24 mouse cellular contexts compared by ENCODE assay signal in genomic region chr2:134498450-134498849, GRCm38 (mm10). TPM values are rescaled to one million over a fixed set of nuclear protein-coding genes. Genes with fewer than 3 reads are reported as not detected.
A peak's percentile ranks its signal among the peaks of the same experiment; 100 is the strongest.
DNase-seq lines count a peak whose midpoint lies in the region; ATAC-seq and TF ChIP-seq lines count a peak whose summit lies in the region.
"Had no signal": no experiment of that assay in that cellular context is flagged by ENCODE, and none has a peak within 500 bp of the region (broad histone marks: within the 10 kb centered on the region; RNA-seq: fewer than 3 reads in every experiment).

No protein-coding gene starts in this region.

- H3K4me2 ChIP-seq in hindbrain, postnatal 0 days (ENCODE audit: low read depth, low read length): no peak overlapping the region
- no peak overlapping the region for H3K4me2 ChIP-seq in midbrain, embryonic 15.5 days
- no peak overlapping the region for H3K4me2 ChIP-seq in midbrain, postnatal 0 days (ENCODE audit: low read depth, low read length, poor library complexity, severe bottlenecking)
- H3K4me2 ChIP-seq in limb, embryonic 15.5 days: no peak overlapping the region
- H3K4me2 ChIP-seq: embryonic facial prominence, embryonic 12.5 days; forebrain, embryonic 13.5 days; heart, embryonic 12.5 days; hindbrain, embryonic 15.5 days had no signal

- no peaks in the 10 kb centered on the region for H3K4me1 ChIP-seq in hindbrain, postnatal 0 days (ENCODE audit: insufficient read depth, low read length)
- no peaks in the 10 kb centered on the region for H3K4me1 ChIP-seq in hindbrain, embryonic 10.5 days (replicated peaks)
- H3K4me1 ChIP-seq in midbrain, embryonic 15.5 days: 0 out of 2 replicates have a peak, but pooled peaks cover 4% of the 10 kb centered on the region
- no peaks in the 10 kb centered on the region for H3K4me1 ChIP-seq in midbrain, postnatal 0 days (ENCODE audit: insufficient read depth, low read length)
- H3K4me1 ChIP-seq in limb, embryonic 15.5 days: peaks cover 12% of the 10 kb centered on the region; the same call in 1 of the 2 replicates
- H3K4me1 ChIP-seq: embryonic facial prominence, embryonic 12.5 days; forebrain, embryonic 13.5 days; heart, embryonic 12.5 days had no signal

- no peaks in the 10 kb centered on the region for H3K36me3 ChIP-seq in hindbrain, postnatal 0 days (ENCODE audit: insufficient read depth, low read length)
- H3K36me3 ChIP-seq in hindbrain, embryonic 10.5 days: no peaks in the 10 kb centered on the region
- H3K36me3 ChIP-seq in midbrain, embryonic 15.5 days (replicated peaks): no peaks in the 10 kb centered on the region
- no peaks in the 10 kb centered on the region for H3K36me3 ChIP-seq in midbrain, postnatal 0 days (ENCODE audit: insufficient read depth, low read length)
- H3K36me3 ChIP-seq in limb, embryonic 15.5 days: no peaks in the 10 kb centered on the region
- H3K36me3 ChIP-seq: embryonic facial prominence, embryonic 12.5 days; heart, embryonic 12.5 days; hindbrain, embryonic 15.5 days had no signal

- no peak overlapping the region for H3K4me3 ChIP-seq in hindbrain, postnatal 0 days (ENCODE audit: low read length)
- H3K4me3 ChIP-seq in hindbrain, embryonic 10.5 days: no peak overlapping the region
- H3K4me3 ChIP-seq in midbrain, embryonic 15.5 days: no peak overlapping the region
- no peak overlapping the region for H3K4me3 ChIP-seq in midbrain, postnatal 0 days (ENCODE audit: low read depth, low read length)
- no peak overlapping the region for H3K4me3 ChIP-seq in limb, embryonic 15.5 days
- H3K4me3 ChIP-seq: embryonic facial prominence, embryonic 12.5 days; forebrain, embryonic 13.5 days; heart, embryonic 12.5 days; hindbrain, embryonic 15.5 days had no signal

- no peaks in the 10 kb centered on the region for H3K9me3 ChIP-seq in hindbrain, postnatal 0 days (ENCODE audit: low read length)
- no peaks in the 10 kb centered on the region for H3K9me3 ChIP-seq in hindbrain, embryonic 10.5 days
- no peaks in the 10 kb centered on the region for H3K9me3 ChIP-seq in midbrain, embryonic 15.5 days
- no peaks in the 10 kb centered on the region for H3K9me3 ChIP-seq in midbrain, postnatal 0 days (ENCODE audit: low read length)
- no peaks in the 10 kb centered on the region for H3K9me3 ChIP-seq in limb, embryonic 15.5 days
- H3K9me3 ChIP-seq: embryonic facial prominence, embryonic 12.5 days; forebrain, embryonic 13.5 days; heart, embryonic 12.5 days; hindbrain, embryonic 15.5 days had no signal

- H3K9ac ChIP-seq in hindbrain, postnatal 0 days (replicated peaks; ENCODE audit: low read length): no peak overlapping the region
- H3K9ac ChIP-seq in midbrain, embryonic 15.5 days: no peak overlapping the region
- H3K9ac ChIP-seq in midbrain, postnatal 0 days (replicated peaks; ENCODE audit: low read length, poor library complexity, severe bottlenecking): no peak overlapping the region
- H3K9ac ChIP-seq in limb, embryonic 15.5 days: no peak overlapping the region
- H3K9ac ChIP-seq: embryonic facial prominence, embryonic 12.5 days; forebrain, embryonic 13.5 days; heart, embryonic 12.5 days; hindbrain, embryonic 15.5 days had no signal

- no peak for TF ChIP-seq CTCF in hindbrain, postnatal 0 days (IDR thresholded peaks at IDR 0.05; ENCODE audit: low read depth)
- no peak for TF ChIP-seq CTCF in midbrain, postnatal 0 days (IDR thresholded peaks at IDR 0.05)

- WGBS in hindbrain, postnatal 0 days: 25% methylated on average over 7 of the region's 7 CpGs
- WGBS in hindbrain, embryonic 10.5 days: 83% methylated on average over 7 of the region's 7 CpGs
- WGBS in midbrain, embryonic 15.5 days: 38% methylated on average over 7 of the region's 7 CpGs
- 32% methylated on average over 7 of the region's 7 CpGs for WGBS in midbrain, postnatal 0 days
- 47% methylated on average over 7 of the region's 7 CpGs for WGBS in limb, embryonic 15.5 days

- no peaks in the 10 kb centered on the region for H3K27me3 ChIP-seq in hindbrain, postnatal 0 days (ENCODE audit: insufficient read depth, low read length)
- H3K27me3 ChIP-seq in hindbrain, embryonic 10.5 days (ENCODE audit: insufficient read depth, poor library complexity, severe bottlenecking): no peaks in the 10 kb centered on the region
- H3K27me3 ChIP-seq in midbrain, embryonic 15.5 days (replicated peaks): no peaks in the 10 kb centered on the region
- H3K27me3 ChIP-seq in midbrain, postnatal 0 days (ENCODE audit: insufficient read depth, low read length): no peaks in the 10 kb centered on the region
- no peaks in the 10 kb centered on the region for H3K27me3 ChIP-seq in limb, embryonic 15.5 days
- H3K27me3 ChIP-seq: embryonic facial prominence, embryonic 12.5 days; forebrain, embryonic 13.5 days; hindbrain, embryonic 15.5 days had no signal

- peak; percentile 6 for DNase-seq in hindbrain, postnatal 0 days (ENCODE audit: low spot score)
- no peak for DNase-seq in hindbrain, embryonic 10.5 days (ENCODE audit: low spot score)
- no peak for DNase-seq in midbrain, postnatal 0 days (ENCODE audit: low spot score)
- DNase-seq: adrenal gland, adult 8-10 months; adrenal gland, postnatal 36 days; cerebellum, adult 11 months; cerebellum, adult 9-10 months; cerebellum, postnatal 25 days; gastrocnemius, postnatal 14 days had no signal

- ATAC-seq in hindbrain, postnatal 0 days: 0 out of 2 replicates have a peak, but pooled peaks have one; percentile 27
- peak; percentile 52; the same call in 1 of the 2 replicates for ATAC-seq in midbrain, embryonic 15.5 days (replicated peaks)
- ATAC-seq in midbrain, postnatal 0 days (ENCODE audit: low FRiP score): no peak
- no peak for ATAC-seq in limb, embryonic 15.5 days (ENCODE audit: insufficient number of reproducible peaks, low FRiP score, low TSS enrichment, low read depth)
- ATAC-seq in granulocyte monocyte progenitor cell, adult 5-6 weeks (replicated peaks; ENCODE audit: poor library complexity, severe bottlenecking): no peak
- ATAC-seq: forebrain, embryonic 13.5 days; inflammation-experienced regulatory T-cells, adult 6 months had no signal

- no peak overlapping the region for H3K27ac ChIP-seq in hindbrain, postnatal 0 days
- no peak overlapping the region for H3K27ac ChIP-seq in hindbrain, embryonic 10.5 days
- no peak overlapping the region for H3K27ac ChIP-seq in midbrain, embryonic 15.5 days
- H3K27ac ChIP-seq in midbrain, postnatal 0 days (ENCODE audit: low read depth, low read length): no peak overlapping the region
- H3K27ac ChIP-seq in limb, embryonic 15.5 days: 0 out of 2 replicates have a peak overlapping the region, but pooled peaks have one; percentile 4
- H3K27ac ChIP-seq: embryonic facial prominence, embryonic 12.5 days; forebrain, embryonic 13.5 days; hindbrain, embryonic 15.5 days had no signal

RNA-seq across cellular contexts. Expression of gene Hao1, which starts 55.7 kb away (rescaled TPM):
- total RNA-seq in hindbrain, postnatal 0 days (2014; rRNA removed): 0.25 TPM in 1 of 2 replicates, not detected in the other
- 0.09 and 0.30 TPM in 2 replicates for polyA plus RNA-seq in hindbrain, postnatal 0 days (2015; fragmentation: Nextera tagmentation; extraction: Ambion mirVana)
- not detected in 2 replicates for polyA plus RNA-seq in hindbrain, embryonic 10.5 days (2016; fragmentation: Nextera tagmentation; extraction: Ambion mirVana)
- 0.08 TPM in 1 of 2 replicates, not detected in the other for polyA plus RNA-seq in midbrain, embryonic 15.5 days (2015; fragmentation: Nextera tagmentation; extraction: Ambion mirVana)
- total RNA-seq in midbrain, postnatal 0 days (2014; rRNA removed): not detected in 2 replicates
- polyA plus RNA-seq in midbrain, postnatal 0 days (2015; fragmentation: Nextera tagmentation; extraction: Ambion mirVana): 0.16 and 0.23 TPM in 2 replicates
- 0.06 TPM in 1 of 2 replicates, not detected in the other for polyA plus RNA-seq in limb, embryonic 15.5 days (2015; fragmentation: Nextera tagmentation; extraction: Ambion mirVana)
- total RNA-seq in granulocyte monocyte progenitor cell, adult 5-6 weeks (2014; fragmentation: Nextera tagmentation): not detected in 2 replicates
- not detected in 2 replicates for total RNA-seq in granulocyte monocyte progenitor cell, adult 5-6 weeks (2017)
- total RNA-seq: ES-E14; gastrocnemius, adult 18-20 months; gastrocnemius, postnatal 14 days; heart, adult 8-10 months; heart, postnatal 25 days had no signal
- polyA plus RNA-seq: embryonic facial prominence, embryonic 12.5 days; forebrain, embryonic 13.5 days; gonadal fat pad, adult 2 months; heart, embryonic 16.5 days; hindbrain, embryonic 11.5 days; inflammation-experienced regulatory T-cells, adult 6 months had no signal

Comparison
In these comparisons a context has a peak if more than half of its experiments do, and no peak if none do; other contexts are left out.
1. ATAC-seq: peak in hindbrain, postnatal 0 days (single experiment) and midbrain, embryonic 15.5 days (single experiment); none in midbrain, postnatal 0 days (single experiment), limb, embryonic 15.5 days (single experiment) and granulocyte monocyte progenitor cell, adult 5-6 weeks (single experiment).